Mouse (Mus musculus): ENCODE measurements around the gene Rpusd1. TPM values are rescaled to one million over a fixed set of nuclear protein-coding genes. Genes with fewer than 3 reads are reported as not detected.
"Not testable (repeated sequence)": the region's sequence is repeated elsewhere in the genome, so short reads cannot be mapped to it uniquely, and the experiment has no call there.

The Rpusd1 gene
- polyA plus RNA-seq, 1 experiment from 2014 or later: 27.0 TPM

DNA sequence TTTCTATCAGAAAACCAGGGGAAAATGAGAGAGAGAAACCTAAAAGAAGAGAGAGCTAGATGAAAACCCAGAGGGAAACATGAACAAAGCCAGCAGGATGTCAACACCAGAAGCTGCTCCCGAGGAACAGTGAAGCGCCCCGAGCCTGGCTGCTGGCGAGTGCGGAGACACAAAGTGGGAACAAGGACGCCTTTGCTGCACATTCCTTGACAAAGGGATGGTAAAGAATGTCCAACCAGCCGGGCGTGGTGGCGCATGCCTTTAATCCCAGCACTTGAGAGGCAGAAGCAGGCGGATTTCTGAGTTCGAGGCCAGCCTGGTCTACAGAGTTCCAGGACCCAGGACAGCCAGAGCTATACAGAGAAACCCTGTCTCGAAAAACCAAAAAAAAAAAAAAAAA, 14.0 kb downstream of the Rpusd1 start:
- 65% methylated on average over 12 of the region's 12 CpGs for WGBS
- not testable (repeated sequence) for H3K36me3 ChIP-seq; H3K9ac ChIP-seq; H3K27ac ChIP-seq; H3K9me3 ChIP-seq; H3K4me1 ChIP-seq; H3K4me3 ChIP-seq; H3K4me2 ChIP-seq (replicated peaks); ATAC-seq (ENCODE audit: insufficient number of reproducible peaks, insufficient read depth, low FRiP score, low TSS enrichment)
- H3K27me3 ChIP-seq: peaks cover 14% of the 10 kb centered on the region; the same call in 1 of the 2 replicates

DNA sequence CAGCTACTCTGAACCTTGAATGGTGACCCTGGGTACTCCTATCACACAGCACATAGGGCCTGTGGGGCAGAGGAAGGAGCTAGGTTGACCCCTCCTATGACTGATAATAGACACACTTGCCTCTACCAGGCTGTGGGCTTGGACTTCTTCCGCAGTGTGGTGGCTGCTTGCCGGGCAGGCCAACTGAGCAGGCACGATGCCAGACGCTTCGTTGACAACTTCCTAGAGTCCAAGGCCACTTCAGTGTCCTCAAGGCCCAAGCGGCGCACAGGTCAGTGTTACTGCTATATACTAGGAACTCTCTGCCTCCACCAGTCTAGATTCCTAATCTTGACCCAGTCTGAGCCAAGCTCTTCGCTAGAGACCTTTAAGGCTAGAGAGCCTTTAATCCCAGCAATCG, 16.4 kb downstream of the Rpusd1 start:
- no peak overlapping the region for H3K4me3 ChIP-seq
- no peak overlapping the region for H3K9ac ChIP-seq
- H3K36me3 ChIP-seq: no peaks in the 10 kb centered on the region
- no peak overlapping the region for H3K27ac ChIP-seq
- H3K9me3 ChIP-seq: no peaks in the 10 kb centered on the region
- H3K4me2 ChIP-seq (replicated peaks): no peak overlapping the region
- H3K4me1 ChIP-seq: no peaks in the 10 kb centered on the region
- H3K27me3 ChIP-seq: peaks cover 9% of the 10 kb centered on the region; the same call in 1 of the 2 replicates
- ATAC-seq (ENCODE audit: insufficient number of reproducible peaks, insufficient read depth, low FRiP score, low TSS enrichment): no peak
- WGBS: 93% methylated on average over 9 of the region's 9 CpGs

DNA sequence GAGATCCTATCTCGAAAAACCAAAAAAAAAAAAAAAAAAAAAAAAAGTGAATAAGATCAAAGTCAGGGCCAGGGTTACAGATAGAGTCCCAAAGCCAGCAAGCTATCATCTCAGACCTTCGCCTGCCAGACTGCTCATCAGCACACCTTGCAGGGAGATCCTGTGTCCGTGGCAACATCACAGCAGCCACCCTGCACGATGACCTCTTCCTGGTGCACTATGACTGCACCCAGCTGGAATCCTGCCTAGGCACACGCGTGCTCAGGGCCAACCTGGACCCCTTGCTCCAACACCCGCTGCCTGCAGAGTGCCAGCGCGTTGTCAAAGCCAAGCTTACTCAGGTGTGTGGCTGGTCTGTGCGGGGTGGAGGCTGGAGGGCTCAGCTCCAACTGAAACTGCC, 16.8 kb downstream of the Rpusd1 start:
- Histone ChIP-seq H3K9ac (no peak overlapping the region), H3K4me2 (replicated peaks) (no peak overlapping the region), H3K4me1 (no peaks in the 10 kb centered on the region), H3K9me3 (no peaks in the 10 kb centered on the region), H3K27me3 (peaks cover 9% of the 10 kb centered on the region; the same call in 1 of the 2 replicates), H3K4me3 (no peak overlapping the region), H3K27ac (no peak overlapping the region), H3K36me3 (no peaks in the 10 kb centered on the region)
- no peak for ATAC-seq (ENCODE audit: insufficient number of reproducible peaks, insufficient read depth, low FRiP score, low TSS enrichment)
- WGBS: 83% methylated on average over 9 of the region's 10 CpGs

GRCm38 (mm10) chr17:25748238-25748637, 20.8 kb downstream of the Rpusd1 start:
- Histone ChIP-seq H3K9me3 (no peaks in the 10 kb centered on the region), H3K4me3 (no peak overlapping the region), H3K27ac (no peak overlapping the region), H3K36me3 (no peaks in the 10 kb centered on the region), H3K4me1 (peaks cover 10% of the 10 kb centered on the region; the same call in 1 of the 2 replicates), H3K9ac (no peak overlapping the region), H3K27me3 (peaks cover 9% of the 10 kb centered on the region; the same call in 1 of the 2 replicates), H3K4me2 (replicated peaks) (no peak overlapping the region)
- 89% methylated on average over 4 of the region's 4 CpGs for WGBS
- no peak for ATAC-seq (ENCODE audit: insufficient number of reproducible peaks, insufficient read depth, low FRiP score, low TSS enrichment)

GRCm38 (mm10) chr17:25749314-25749713, 21.8 kb downstream of the Rpusd1 start:
- WGBS: 76% methylated on average over 6 of the region's 6 CpGs
- Histone ChIP-seq H3K9ac (no peak overlapping the region), H3K36me3 (no peaks in the 10 kb centered on the region), H3K4me2 (replicated peaks) (no peak overlapping the region), H3K4me1 (peaks cover 10% of the 10 kb centered on the region; the same call in 1 of the 2 replicates), H3K4me3 (no peak overlapping the region), H3K9me3 (no peaks in the 10 kb centered on the region), H3K27ac (no peak overlapping the region), H3K27me3 (peaks cover 6% of the 10 kb centered on the region; the same call in 1 of the 2 replicates)
- no peak for ATAC-seq (ENCODE audit: insufficient number of reproducible peaks, insufficient read depth, low FRiP score, low TSS enrichment)

DNA sequence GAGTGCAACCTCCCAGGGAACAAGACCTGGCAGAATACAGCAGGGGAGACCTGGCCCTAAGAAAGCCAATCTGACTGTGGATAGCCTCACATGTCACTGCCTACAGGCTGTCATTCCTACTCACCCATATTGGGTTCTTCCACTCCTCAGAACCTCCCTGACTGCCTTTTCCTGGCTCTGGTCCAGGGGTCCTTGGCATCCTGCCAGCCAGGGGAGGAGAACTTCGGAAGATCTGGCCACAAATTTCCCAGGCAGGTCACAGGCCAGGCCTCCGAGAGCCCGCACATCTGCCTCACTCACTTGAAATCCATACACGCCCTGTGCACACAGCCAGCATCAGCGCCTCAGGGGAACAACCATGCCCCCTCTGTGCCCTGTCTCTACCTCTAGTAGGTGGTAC, 24.0 kb downstream of the Rpusd1 start:
- Histone ChIP-seq H3K4me2 (replicated peaks) (no peak overlapping the region), H3K27ac (no peak overlapping the region), H3K27me3 (no peaks in the 10 kb centered on the region), H3K4me1 (peaks cover 16% of the 10 kb centered on the region), H3K9ac (no peak overlapping the region), H3K4me3 (no peak overlapping the region), H3K36me3 (no peaks in the 10 kb centered on the region), H3K9me3 (no peaks in the 10 kb centered on the region)
- ATAC-seq (ENCODE audit: insufficient number of reproducible peaks, insufficient read depth, low FRiP score, low TSS enrichment): no peak
- 48% methylated on average over 5 of the region's 5 CpGs for WGBS

GRCm38 (mm10) chr17:25754241-25754640, 26.8 kb downstream of the Rpusd1 start, which contains the start of gene Msln:
Gene Msln, minus strand, starts transcription at chr17:25754378.
- no peak for ATAC-seq (ENCODE audit: insufficient number of reproducible peaks, insufficient read depth, low FRiP score, low TSS enrichment)
- no peaks in the 10 kb centered on the region for H3K27me3 ChIP-seq
- no peak within 1 kb of the TSS for H3K9ac ChIP-seq
- peaks cover 16% of the 10 kb centered on the region for H3K4me1 ChIP-seq
- no peak within 1 kb of the TSS for H3K4me2 ChIP-seq (replicated peaks)
- WGBS: 85% methylated on average over 9 of the region's 9 CpGs
- H3K27ac ChIP-seq: no peak within 1 kb of the TSS
- H3K36me3 ChIP-seq: no peaks in the 10 kb centered on the region
- no peak within 1 kb of the TSS for H3K4me3 ChIP-seq
- H3K9me3 ChIP-seq: no peaks in the 10 kb centered on the region

GRCm38 (mm10) chr17:25755086-25755485, 27.6 kb downstream of the Rpusd1 start:
- Histone ChIP-seq H3K4me1 (peaks cover 16% of the 10 kb centered on the region), H3K9ac (no peak overlapping the region), H3K27me3 (no peaks in the 10 kb centered on the region), H3K36me3 (no peaks in the 10 kb centered on the region), H3K9me3 (no peaks in the 10 kb centered on the region), H3K4me3 (no peak overlapping the region), H3K27ac (no peak overlapping the region), H3K4me2 (replicated peaks) (no peak overlapping the region)
- no peak for ATAC-seq (ENCODE audit: insufficient number of reproducible peaks, insufficient read depth, low FRiP score, low TSS enrichment)
- 82% methylated on average over 4 of the region's 4 CpGs for WGBS

- no peak overlapping the region for H3K4me2 ChIP-seq (replicated peaks)
- WGBS: 33% methylated on average over 4 of the region's 4 CpGs
- H3K27me3 ChIP-seq: no peaks in the 10 kb centered on the region
- H3K36me3 ChIP-seq: no peaks in the 10 kb centered on the region
- ATAC-seq (ENCODE audit: insufficient number of reproducible peaks, insufficient read depth, low FRiP score, low TSS enrichment): no peak; the same call in 1 of the 2 replicates
- H3K9me3 ChIP-seq: no peaks in the 10 kb centered on the region
- peaks cover 16% of the 10 kb centered on the region for H3K4me1 ChIP-seq
- no peak overlapping the region for H3K27ac ChIP-seq
- no peak overlapping the region for H3K4me3 ChIP-seq
- 0 out of 2 replicates have a peak overlapping the region, but pooled peaks have one; percentile 20 for H3K9ac ChIP-seq
Measured at GRCm38 (mm10) chr17:25755627-25756377, 28.3 kb downstream of the Rpusd1 start.

DNA sequence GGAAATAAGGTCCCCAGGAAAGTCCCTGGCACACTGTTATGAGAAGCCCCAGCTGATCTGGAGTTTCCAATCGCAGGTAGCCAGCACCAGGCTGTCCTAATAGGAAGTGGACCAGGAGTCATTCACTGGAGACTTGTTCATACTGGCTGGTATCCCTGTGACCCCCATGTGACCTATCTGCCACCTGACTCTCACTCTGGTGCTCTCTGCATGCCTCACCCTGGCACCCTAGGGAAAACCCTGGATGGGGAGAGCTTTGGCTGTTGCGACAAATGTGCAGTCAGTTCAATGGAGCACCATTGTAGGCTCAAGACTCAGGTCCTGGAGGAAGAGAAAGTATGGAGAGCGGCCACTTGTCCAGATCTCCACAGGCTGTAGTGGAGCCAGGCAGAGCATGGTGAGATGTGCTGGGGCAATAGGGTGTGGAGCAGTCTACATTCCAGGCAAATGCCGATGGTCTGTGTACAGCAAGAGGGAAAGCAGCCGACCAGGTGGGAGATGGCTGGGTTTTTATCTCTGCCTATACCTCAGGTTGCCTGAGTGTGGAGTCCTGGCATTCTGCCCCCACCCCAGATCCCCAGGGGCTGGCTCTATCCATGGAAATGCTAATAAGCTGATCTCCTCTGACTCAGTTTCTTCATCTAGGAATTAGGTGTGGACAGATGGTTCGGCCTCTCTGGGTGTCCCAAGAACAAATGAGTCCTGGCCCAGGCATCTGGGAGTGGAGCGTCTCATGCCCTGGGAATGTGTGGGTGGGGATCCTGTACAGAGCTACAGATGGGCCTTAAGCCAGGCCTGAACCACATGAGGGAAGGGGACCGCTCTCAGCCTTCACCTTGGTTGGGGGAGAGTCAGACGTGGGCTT, 29.1 kb downstream of the Rpusd1 start:
- no peak overlapping the region for H3K4me2 ChIP-seq (replicated peaks)
- no peak overlapping the region for H3K4me3 ChIP-seq
- no peaks in the 10 kb centered on the region for H3K9me3 ChIP-seq
- no peak for ATAC-seq (ENCODE audit: insufficient number of reproducible peaks, insufficient read depth, low FRiP score, low TSS enrichment)
- no peak overlapping the region for H3K9ac ChIP-seq
- 78% methylated on average over 9 of the region's 9 CpGs for WGBS
- no peaks in the 10 kb centered on the region for H3K27me3 ChIP-seq
- no peak overlapping the region for H3K27ac ChIP-seq
- no peaks in the 10 kb centered on the region for H3K36me3 ChIP-seq
- H3K4me1 ChIP-seq: peaks cover 10% of the 10 kb centered on the region

- Histone ChIP-seq H3K9me3 (no peaks in the 10 kb centered on the region), H3K9ac (no peak overlapping the region), H3K36me3 (no peaks in the 10 kb centered on the region), H3K4me2 (replicated peaks) (no peak overlapping the region), H3K4me3 (no peak overlapping the region), H3K4me1 (peaks cover 6% of the 10 kb centered on the region), H3K27ac (no peak overlapping the region), H3K27me3 (no peaks in the 10 kb centered on the region)
- no peak for ATAC-seq (ENCODE audit: insufficient number of reproducible peaks, insufficient read depth, low FRiP score, low TSS enrichment)
- 55% methylated on average over 3 of the region's 3 CpGs for WGBS
Measured at GRCm38 (mm10) chr17:25757691-25758090, 30.2 kb downstream of the Rpusd1 start.

- Histone ChIP-seq H3K36me3 (no peaks in the 10 kb centered on the region), H3K4me3 (no peak overlapping the region), H3K27me3 (no peaks in the 10 kb centered on the region), H3K4me2 (replicated peaks) (no peak overlapping the region), H3K9ac (no peak overlapping the region), H3K9me3 (no peaks in the 10 kb centered on the region), H3K4me1 (peaks cover 6% of the 10 kb centered on the region), H3K27ac (no peak overlapping the region)
- no peak for ATAC-seq (ENCODE audit: insufficient number of reproducible peaks, insufficient read depth, low FRiP score, low TSS enrichment)
- 84% methylated on average over 8 of the region's 8 CpGs for WGBS
Measured at GRCm38 (mm10) chr17:25760148-25760547, 32.7 kb downstream of the Rpusd1 start.

Data from embryonic facial prominence, embryonic 12.5 days (tissue).